Comparison of ENCODE assay signal across 8 mouse cellular contexts in genomic region chr7:127614891-127615843, GRCm38 (mm10). TPM values are rescaled to one million over a fixed set of nuclear protein-coding genes. Genes with fewer than 3 reads are reported as not detected.
A peak's percentile ranks its signal among the peaks of the same experiment; 100 is the strongest.
DNase-seq lines count a peak whose midpoint lies in the region; ATAC-seq lines count a peak whose summit lies in the region.

Zfp629 (minus strand) TSS chr7:127615797.

- peak within 1 kb of the TSS; percentile 90 for H3K4me2 ChIP-seq in forebrain, embryonic 16.5 days (ENCODE audit: low read length)
- H3K4me2 ChIP-seq in neural tube, embryonic 15.5 days = peak within 1 kb of the TSS; percentile 86

- WGBS in forebrain, embryonic 16.5 days = under 1% methylated on average over 42 of the region's 50 CpGs
- under 1% methylated on average over 50 of the region's 50 CpGs for WGBS in neural tube, embryonic 15.5 days

- peak; percentile 81; the same call in 1 of the 2 replicates for ATAC-seq in cerebellum, adult (ENCODE audit: insufficient number of reproducible peaks, low FRiP score, low TSS enrichment)
- ATAC-seq in forebrain, embryonic 16.5 days = peak; percentile 92
- peak; percentile 92 for ATAC-seq in neural tube, embryonic 15.5 days (ENCODE audit: low FRiP score)

- peaks cover 18% of the 10 kb centered on the region for H3K36me3 ChIP-seq in forebrain, embryonic 16.5 days (ENCODE audit: control insufficient read depth, insufficient read depth)
- H3K36me3 ChIP-seq in neural tube, embryonic 15.5 days = peaks cover 25% of the 10 kb centered on the region

- H3K27ac ChIP-seq in forebrain, embryonic 16.5 days (ENCODE audit: low read length) = peak within 1 kb of the TSS; percentile 72
- peak within 1 kb of the TSS; percentile 89 for H3K27ac ChIP-seq in neural tube, embryonic 15.5 days (replicated peaks)

- no peaks in the 10 kb centered on the region for H3K27me3 ChIP-seq in forebrain, embryonic 16.5 days (replicated peaks; ENCODE audit: control insufficient read depth, insufficient read depth, low read length)
- no peaks in the 10 kb centered on the region for H3K27me3 ChIP-seq in neural tube, embryonic 15.5 days (replicated peaks)

- intact Hi-C loops in heart, postnatal 25 days (cut with DNase I) = loop anchor here (1.0 kb wide), 1 partner anchor 22 kb away; no protein-coding TSS in a partner anchor

- peak; percentile 47 for DNase-seq in ES-CJ7 (ENCODE audit: low read depth, low spot score)
- DNase-seq in heart, postnatal 25 days (ENCODE audit: low spot score) = peak; percentile 51
- peak; percentile 50 to 75 for DNase-seq in layer of hippocampus, adult 18-20 months (ENCODE audit: low spot score in 2 of 2)
- peak; percentile 69 to 74 for DNase-seq in lung, adult 18-20 months
- DNase-seq in thymus, postnatal 10 days (ENCODE audit: low spot score in 2 of 2) = peak; percentile 51 to 67

- peaks cover 25% of the 10 kb centered on the region for H3K4me1 ChIP-seq in forebrain, embryonic 16.5 days (replicated peaks; ENCODE audit: control insufficient read depth, insufficient read depth, low read length)
- H3K4me1 ChIP-seq in neural tube, embryonic 15.5 days = peaks cover 38% of the 10 kb centered on the region

- H3K9ac ChIP-seq in forebrain, embryonic 16.5 days (replicated peaks; ENCODE audit: low read depth, low read length) = peak within 1 kb of the TSS; percentile 95
- peak within 1 kb of the TSS; percentile 92 for H3K9ac ChIP-seq in neural tube, embryonic 15.5 days (replicated peaks)

- no peaks in the 10 kb centered on the region for H3K9me3 ChIP-seq in forebrain, embryonic 16.5 days (ENCODE audit: control insufficient read depth, low read length)
- H3K9me3 ChIP-seq in neural tube, embryonic 15.5 days (replicated peaks) = no peaks in the 10 kb centered on the region

- H3K4me3 ChIP-seq in forebrain, embryonic 16.5 days (replicated peaks; ENCODE audit: low read length) = peak within 1 kb of the TSS; percentile 100
- peak within 1 kb of the TSS; percentile 96 for H3K4me3 ChIP-seq in neural tube, embryonic 15.5 days (replicated peaks)

RNA-seq across cellular contexts. Expression of gene Zfp629, which starts in this region (rescaled TPM):
- polyA plus RNA-seq in forebrain, embryonic 16.5 days (2015; fragmentation: Nextera tagmentation; extraction: Ambion mirVana) = 19.4 and 20.4 TPM in 2 replicates
- 10 to 100 TPM; 22.2 to 25.5 TPM for total RNA-seq in heart, postnatal 25 days (2021)
- 10 to 100 TPM; 20.1 to 21.6 TPM for total RNA-seq in layer of hippocampus, adult 18-20 months (2021)
- polyA plus RNA-seq in neural tube, embryonic 15.5 days (2015; fragmentation: Nextera tagmentation; extraction: Ambion mirVana) = 14.5 and 15.8 TPM in 2 replicates

Comparison
In these comparisons a context has a peak if more than half of its experiments do, and no peak if none do; other contexts are left out.
1. Peak in every context shown above with its lines: DNase-seq, ATAC-seq, H3K4me3 ChIP-seq and H3K27ac ChIP-seq.